Mouse (Mus musculus) v-Abl transformed pro-B cells (cell line): ENCODE measurements around the gene Sash1.

Experiments used
- in situ Hi-C, 2 experiments: fragments of 400-800 bp; cut with MboI; formaldehyde crosslinking; loops; one replicate each; pipeline ENCODE4 v1.15.1; 2025; ENCODE audit not compliant: unreplicated experiment in 2 of 2

The Sash1 gene

DNA sequence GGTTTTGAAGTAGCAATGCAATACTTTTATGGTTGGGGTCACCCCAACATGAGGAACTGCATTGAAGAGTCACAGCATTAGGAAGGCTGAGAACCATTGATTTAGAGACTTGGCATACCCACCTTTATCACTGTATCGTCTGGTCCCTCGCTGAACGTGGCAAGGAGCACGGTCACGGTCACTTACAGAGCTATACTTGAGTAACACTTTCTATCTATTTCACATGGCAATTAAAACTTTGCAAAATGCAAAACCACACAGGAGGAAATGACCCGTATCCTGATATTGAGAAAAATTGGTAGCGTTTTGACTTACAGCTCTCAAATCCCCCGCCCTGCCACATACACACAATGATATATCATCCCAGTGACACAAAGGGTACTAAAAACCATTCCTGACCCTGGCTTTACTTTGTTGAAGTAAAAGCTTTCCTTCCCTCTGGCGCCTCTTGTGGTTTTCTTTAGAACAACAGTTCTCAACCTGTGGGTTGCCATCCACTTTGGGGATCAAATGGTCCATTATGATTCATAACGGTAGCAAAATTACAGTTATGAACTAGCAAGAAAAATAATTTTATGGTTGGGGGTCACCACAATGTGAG is 119.8 kb downstream of the Sash1 start:
- in situ Hi-C loops: no loop called here

DNA sequence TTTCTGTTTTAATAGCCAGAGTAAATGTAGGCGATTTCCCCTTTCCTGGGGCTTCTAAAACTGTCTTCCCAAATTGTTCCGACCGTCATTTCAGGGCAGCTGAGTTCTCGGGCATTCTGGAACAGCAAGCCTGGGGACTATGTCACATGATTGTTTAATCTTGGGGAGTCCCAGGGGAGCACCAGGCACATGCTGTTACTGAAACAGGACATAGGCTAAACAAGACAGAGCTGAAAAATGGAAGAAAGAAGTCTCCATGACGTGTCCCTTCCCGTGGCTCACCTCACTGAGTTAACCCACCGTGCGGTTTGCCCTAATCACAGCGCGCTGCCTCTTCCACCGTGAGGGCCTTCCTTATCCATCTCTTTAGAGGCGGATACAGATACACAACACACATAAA is 123.1 kb downstream of the Sash1 start:
- in situ Hi-C loops: no loop called here

DNA sequence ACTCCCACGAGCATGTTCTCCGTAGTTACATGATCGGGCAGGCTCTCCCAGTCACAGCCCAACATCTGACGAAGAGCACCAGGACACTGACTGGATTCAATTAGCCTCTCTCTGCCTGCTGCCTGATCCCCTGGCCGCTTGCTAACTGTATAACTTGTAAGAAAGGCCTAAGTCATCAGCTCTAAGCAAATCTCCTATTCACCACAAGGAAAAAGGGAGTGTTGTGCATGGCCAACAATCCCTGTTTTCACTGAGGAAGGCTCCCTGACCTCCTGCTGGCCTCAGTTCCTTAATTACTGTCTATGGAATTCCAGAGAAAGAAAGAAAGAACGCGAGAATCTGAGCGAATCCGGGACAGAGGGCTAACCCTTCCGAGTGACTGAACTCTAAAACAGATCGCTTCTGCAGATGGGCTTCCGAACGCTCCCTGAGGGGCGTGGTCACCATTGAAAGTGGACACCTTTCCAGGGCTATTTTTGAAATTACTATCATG is 123.6 kb downstream of the Sash1 start:
- in situ Hi-C loops: no loop called here

DNA sequence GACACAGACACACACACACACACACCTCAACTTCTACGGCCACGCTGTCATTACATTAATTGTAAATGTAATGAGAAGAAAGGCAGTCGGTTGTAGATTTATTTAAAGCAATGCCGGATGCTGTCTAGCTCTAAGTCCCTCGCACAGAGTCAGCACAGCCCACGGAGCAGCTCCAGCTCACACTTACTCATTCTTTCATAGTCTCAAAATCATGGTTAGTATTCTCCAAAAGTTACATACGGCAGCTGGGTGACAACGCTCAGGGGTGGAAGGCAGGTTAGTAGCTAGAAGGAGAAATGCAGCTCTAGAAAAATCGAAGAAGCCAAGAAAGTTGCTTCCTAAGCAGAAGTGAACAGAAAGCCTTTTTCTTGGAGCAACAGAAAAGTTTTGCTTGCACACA is 124.2 kb downstream of the Sash1 start:
- in situ Hi-C loops: no loop called here

- in situ Hi-C loops: no loop called here
These were observed 125.3 kb downstream of the Sash1 start for GRCm38 (mm10) chr10:8760598-8760997.

GRCm38 (mm10) chr10:8759228-8759627 is 126.6 kb downstream of the Sash1 start:
- in situ Hi-C loops: no loop called here

GRCm38 (mm10) chr10:8757429-8757931 is 128.4 kb downstream of the Sash1 start:
- in situ Hi-C loops: no loop called here

- in situ Hi-C loops: no loop called here
These were observed 129.1 kb downstream of the Sash1 start for GRCm38 (mm10) chr10:8756604-8757354.

DNA sequence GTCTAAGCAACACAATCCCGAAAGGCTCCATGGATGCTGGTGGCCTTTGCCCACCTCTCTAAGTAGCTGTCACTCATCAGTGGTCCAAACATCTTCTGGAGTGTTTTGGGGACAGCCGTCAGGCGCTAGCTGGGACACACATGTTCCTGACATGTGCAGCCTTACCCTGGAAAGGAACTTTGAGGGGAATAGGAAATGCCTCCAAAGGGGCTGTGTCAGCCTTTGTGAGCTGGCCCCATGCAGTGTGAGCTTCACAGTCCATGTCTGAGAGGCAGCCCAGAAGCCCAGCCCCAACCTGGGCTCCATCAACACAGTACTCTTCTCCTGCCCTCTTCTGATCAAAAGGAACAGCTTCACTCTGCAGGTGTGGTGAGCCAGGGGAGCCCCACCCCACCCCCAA is 132.5 kb downstream of the Sash1 start:
- in situ Hi-C loops: no loop called here

- in situ Hi-C loops: no loop called here
These were observed 133.4 kb downstream of the Sash1 start for GRCm38 (mm10) chr10:8752436-8752835.

DNA sequence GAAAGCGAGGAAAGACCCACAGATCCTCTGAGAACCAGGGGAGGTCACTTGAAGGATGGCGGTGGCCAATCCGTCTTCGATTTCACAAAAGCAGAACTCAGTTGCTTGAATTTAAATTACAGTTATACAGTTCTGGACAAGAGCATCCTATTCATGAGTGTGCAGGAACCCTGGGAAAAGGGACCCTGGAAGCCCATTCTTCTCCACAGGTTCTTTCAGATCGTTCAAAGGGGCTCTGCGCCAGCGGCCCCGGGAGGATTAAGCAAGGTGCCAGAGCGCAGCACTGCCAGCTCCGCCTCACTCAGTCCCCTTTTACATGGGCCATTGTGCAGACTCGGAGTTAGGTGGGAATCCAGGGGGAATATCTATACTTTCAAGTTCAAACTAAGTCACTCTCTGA is 136.3 kb downstream of the Sash1 start:
- in situ Hi-C loops: no loop called here

- in situ Hi-C loops: no loop called here
These were observed 138.2 kb downstream of the Sash1 start for GRCm38 (mm10) chr10:8747450-8748212.

DNA sequence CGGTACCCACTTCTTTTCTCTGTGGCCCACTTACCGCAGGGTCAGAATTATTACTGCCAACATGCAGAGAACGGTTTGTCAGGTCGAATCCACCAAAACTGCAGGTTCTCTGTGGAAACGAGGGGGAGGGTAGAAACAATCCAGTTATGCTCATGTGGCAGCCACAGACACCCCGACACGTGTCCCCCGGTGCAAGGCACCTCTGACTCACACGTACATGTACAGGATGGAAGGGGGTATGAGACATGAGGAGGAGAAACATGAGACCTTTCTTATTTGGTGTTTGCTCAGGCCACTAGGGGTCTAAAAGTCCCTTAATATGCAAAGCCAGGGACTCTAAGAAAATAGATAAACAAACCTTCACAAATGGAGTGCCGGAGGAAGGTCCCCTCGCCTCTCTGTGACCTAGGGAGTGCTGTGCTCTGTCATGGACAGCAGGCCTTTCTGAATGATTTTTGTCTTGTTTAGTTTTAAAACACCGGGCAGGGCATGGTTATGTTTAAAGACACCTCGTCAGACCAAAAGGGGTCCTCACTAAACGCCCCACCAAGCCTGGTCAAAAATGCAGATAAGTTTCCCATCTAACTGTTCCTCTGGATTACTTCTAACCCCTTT is 139.7 kb downstream of the Sash1 start:
- in situ Hi-C loops: no loop called here

- in situ Hi-C loops: no loop called here
These were observed 143.0 kb downstream of the Sash1 start for GRCm38 (mm10) chr10:8742872-8743271.

DNA sequence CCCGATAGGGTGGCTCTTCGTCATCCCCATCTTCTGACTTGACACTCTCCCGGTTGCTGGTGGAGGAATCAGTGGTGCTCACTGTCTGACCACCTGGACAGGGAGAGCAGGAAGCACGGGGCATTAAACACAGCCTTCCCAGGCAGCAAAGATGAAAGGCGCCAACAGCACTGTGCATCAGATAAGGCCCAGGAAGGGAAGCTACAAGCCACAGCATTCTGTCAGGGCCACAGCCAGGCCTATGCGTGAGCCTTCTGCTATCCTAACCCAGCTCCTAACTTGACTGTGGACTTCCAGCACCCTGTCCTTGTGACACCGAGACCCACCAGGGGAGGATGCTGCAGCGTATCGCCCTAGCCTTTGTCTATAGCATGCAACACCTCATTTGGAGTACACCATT is 144.4 kb downstream of the Sash1 start:
- in situ Hi-C loops: no loop called here

- in situ Hi-C loops: no loop called here
These were observed 145.1 kb downstream of the Sash1 start for GRCm38 (mm10) chr10:8740797-8741196.

DNA sequence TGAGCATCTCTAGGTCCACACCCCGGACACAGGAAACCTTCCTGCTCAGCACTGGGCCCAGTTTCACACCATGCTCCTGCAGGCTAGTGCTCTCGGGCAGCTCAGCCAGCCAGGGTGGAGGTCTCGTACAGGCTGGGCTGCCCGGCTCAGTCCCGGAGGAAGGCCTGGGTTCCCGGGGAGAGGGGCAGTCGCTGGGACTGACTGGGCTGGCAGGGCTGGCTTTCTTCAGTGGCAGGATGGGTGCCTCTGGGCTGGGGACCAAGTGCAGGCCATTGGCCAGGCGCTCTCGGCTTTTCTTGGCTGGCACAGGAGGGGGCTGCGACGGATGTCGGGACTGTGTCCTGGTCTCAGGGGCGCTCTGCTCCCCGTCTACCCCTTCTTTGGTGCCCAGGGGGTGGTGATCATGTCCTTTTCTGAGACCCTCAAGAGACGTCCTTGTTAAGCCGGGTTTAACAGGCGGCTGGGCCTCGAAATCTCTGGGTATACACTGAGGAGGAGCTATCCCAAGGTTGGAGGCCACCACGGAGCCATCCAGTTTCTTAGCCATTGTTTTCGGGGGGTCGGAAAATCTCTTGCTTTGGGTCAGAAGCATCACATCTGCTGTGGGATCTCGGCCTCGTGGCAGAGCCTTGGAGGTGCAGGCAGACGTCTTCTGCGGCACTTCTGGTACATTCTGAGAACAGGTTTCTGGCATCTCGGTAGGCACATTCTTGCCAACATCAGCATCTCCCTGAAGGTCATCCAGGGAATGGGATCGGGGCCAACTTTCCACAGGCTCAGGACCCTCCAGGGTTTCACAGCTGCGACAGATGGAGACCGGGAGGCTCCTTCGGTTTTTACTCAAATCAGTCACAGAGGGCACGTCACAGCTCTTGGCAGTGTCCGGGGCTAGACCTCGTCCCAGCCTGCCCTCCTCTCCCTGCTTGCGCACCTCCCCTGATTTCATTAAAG is 156.2 kb downstream of the Sash1 start:
- in situ Hi-C loops: no loop called here

- in situ Hi-C loops: no loop called here
These were observed 166.5 kb downstream of the Sash1 start for GRCm38 (mm10) chr10:8719345-8719744.

GRCm38 (mm10) chr10:8718831-8719230 is 167.0 kb downstream of the Sash1 start:
- in situ Hi-C loops: no loop called here

DNA sequence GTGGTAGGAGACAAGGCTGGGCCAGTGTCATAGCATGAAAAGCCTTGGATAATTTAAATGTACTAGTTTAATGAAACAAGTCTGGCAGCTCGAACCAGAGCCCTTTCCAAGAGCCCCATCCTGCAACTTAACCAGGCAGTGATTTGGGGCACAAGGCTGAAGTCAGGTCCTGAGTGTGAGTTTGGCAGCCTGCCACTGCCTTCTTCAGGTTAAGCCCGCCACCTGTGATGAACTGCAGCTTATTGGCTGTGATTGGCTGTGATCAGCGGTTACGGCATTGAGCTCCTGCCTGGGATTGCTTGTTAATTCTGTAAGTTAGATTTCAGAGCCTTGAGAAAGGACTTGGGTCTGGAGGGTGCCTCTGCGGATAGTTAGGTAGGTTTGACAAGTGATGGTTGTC is 168.7 kb downstream of the Sash1 start:
- in situ Hi-C loops: no loop called here
